Mouse (Mus musculus): ENCODE results near the gene Plppr5.

DNA sequence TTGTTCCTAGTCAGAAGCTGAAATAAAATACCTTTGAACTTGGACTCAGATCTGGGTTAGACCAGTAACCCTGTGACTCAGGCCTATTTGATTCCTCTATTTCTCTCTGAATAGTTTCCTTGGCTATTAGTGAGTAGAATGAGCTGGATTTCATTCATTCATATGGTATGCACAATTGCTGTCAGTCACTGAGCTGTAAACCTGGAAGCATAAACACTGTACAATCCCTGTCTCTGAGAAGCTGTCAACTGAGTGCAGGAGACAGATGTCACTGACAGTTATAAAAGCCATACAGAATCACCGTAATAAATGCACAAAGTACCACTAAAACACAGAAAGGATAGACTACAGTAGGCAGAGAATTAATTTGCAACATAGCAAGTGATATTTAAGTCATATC, 40.2 kb downstream of the Plppr5 start:
- TF ChIP-seq TCF12 (IDR thresholded peaks at IDR 0.05; ENCODE audit: low read depth, low read length), result no peak
- TF ChIP-seq EP300 (IDR thresholded peaks at IDR 0.05; ENCODE audit: low read depth in 1 of 2, low read length in 2 of 2), result no peak
- no peak for TF ChIP-seq CTCF (IDR thresholded peaks at IDR 0.05 in 2 of 3, conservative IDR thresholded peaks at IDR 0.05 in 1 of 3; ENCODE audit: control insufficient read depth in 1 of 3, insufficient read depth in 1 of 3, low read depth in 2 of 3, low read length in 3 of 3, poor library complexity in 1 of 3, severe bottlenecking in 1 of 3)
- no peak for TF ChIP-seq TBP (IDR thresholded peaks at IDR 0.05; ENCODE audit: low read depth, low read length)
- TF ChIP-seq MAX (IDR thresholded peaks at IDR 0.05; ENCODE audit: low read length), result no peak
- TF ChIP-seq E2F4 (IDR thresholded peaks at IDR 0.05; ENCODE audit: borderline replicate concordance, low read depth, low read length), result no peak
- no peak for TF ChIP-seq CHD2 (IDR thresholded peaks at IDR 0.05; ENCODE audit: low read length)
- TF ChIP-seq MEF2A (IDR thresholded peaks at IDR 0.05; ENCODE audit: extremely low read depth, insufficient replicate concordance, low read depth, low read length, poor library complexity, severe bottlenecking), result no peak
- no peak for TF ChIP-seq NRF1 (IDR thresholded peaks at IDR 0.05; ENCODE audit: insufficient read depth, low read depth, low read length, poor library complexity, severe bottlenecking)
- TF ChIP-seq GATA1 (IDR thresholded peaks at IDR 0.05; ENCODE audit: low read depth, low read length), result no peak
- TF ChIP-seq UBTF (IDR thresholded peaks at IDR 0.05; ENCODE audit: borderline replicate concordance, insufficient read depth, low read depth, low read length), result no peak
- TF ChIP-seq POLR2A (IDR thresholded peaks at IDR 0.05; ENCODE audit: control insufficient read depth in 1 of 2, insufficient read depth in 1 of 2, low read depth in 1 of 2, low read length in 2 of 2, poor library complexity in 1 of 2), result no peak
- TF ChIP-seq SIN3A (IDR thresholded peaks at IDR 0.05; ENCODE audit: low read length), result no peak

Data from MEL (cell line).